Comparison of ENCODE assay signal across 24 mouse cellular contexts in the genomic region with DNA sequence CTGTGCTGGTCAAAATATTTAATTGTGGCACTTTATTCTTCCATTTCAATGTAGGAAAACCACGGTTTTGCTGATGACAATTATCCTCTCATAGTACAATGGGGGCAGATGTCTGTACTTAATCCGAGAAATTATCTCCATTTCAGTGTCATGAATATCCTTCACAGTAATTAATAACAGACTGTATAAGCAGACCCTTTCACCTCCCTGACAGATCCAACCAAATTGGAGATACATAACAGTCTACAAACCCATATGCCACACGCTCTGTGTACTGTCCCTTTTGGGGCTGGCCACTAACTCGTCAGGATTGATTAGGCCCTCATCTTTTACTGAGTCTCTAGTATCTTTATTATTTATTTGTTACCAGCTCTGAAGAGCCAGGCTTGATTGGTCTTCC.
"Had no signal": no experiment of that assay in that cellular context is flagged by ENCODE, and none has a peak within 500 bp of the region (broad histone marks: within the 10 kb centered on the region; RNA-seq: fewer than 3 reads in every experiment).

No protein-coding gene starts in this region.

- H3K4me1 ChIP-seq: limb, embryonic 10.5 days; limb, embryonic 13.5 days; liver, embryonic 12.5 days; liver, embryonic 15.5 days; lung, embryonic 15.5 days; megakaryocyte, embryonic 14.5 days; midbrain, embryonic 10.5 days; midbrain, embryonic 13.5 days; neural tube, embryonic 13.5 days; stomach, embryonic 15.5 days had no signal

- H3K36me3 ChIP-seq: limb, embryonic 10.5 days; limb, embryonic 13.5 days; liver, embryonic 12.5 days; liver, embryonic 15.5 days; lung, embryonic 15.5 days; midbrain, embryonic 10.5 days; midbrain, embryonic 13.5 days; neural tube, embryonic 13.5 days; stomach, embryonic 15.5 days had no signal

- H3K27ac ChIP-seq: limb, embryonic 10.5 days; limb, embryonic 13.5 days; liver, embryonic 12.5 days; liver, embryonic 15.5 days; lung, embryonic 15.5 days; midbrain, embryonic 10.5 days; midbrain, embryonic 13.5 days; neural tube, embryonic 13.5 days; stomach, embryonic 15.5 days had no signal

- H3K9ac ChIP-seq: limb, embryonic 13.5 days; liver, embryonic 12.5 days; liver, embryonic 15.5 days; lung, embryonic 15.5 days; midbrain, embryonic 13.5 days; neural tube, embryonic 13.5 days; stomach, embryonic 15.5 days had no signal

- ATAC-seq: liver, embryonic 12.5 days; midbrain, embryonic 13.5 days; midbrain, embryonic 16.5 days had no signal

- DNase-seq: kidney, adult 9 months; kidney, postnatal 14 days; kidney, postnatal 4 days; liver; lung, adult 18-20 months; lung, postnatal 10 days; lung, postnatal 36 days; right cerebral cortex, adult 18-20 months; right cerebral cortex, postnatal 14 days; right cerebral cortex, postnatal 4 days; spleen, adult 18-20 months; thymus, postnatal 25 days had no signal

- H3K4me3 ChIP-seq: limb, embryonic 10.5 days; limb, embryonic 13.5 days; liver, embryonic 12.5 days; liver, embryonic 15.5 days; lung, embryonic 15.5 days; megakaryocyte, embryonic 14.5 days; midbrain, embryonic 10.5 days; midbrain, embryonic 13.5 days; myocyte; neural tube, embryonic 13.5 days; stomach, embryonic 15.5 days had no signal

- H3K4me2 ChIP-seq: limb, embryonic 13.5 days; liver, embryonic 12.5 days; liver, embryonic 15.5 days; lung, embryonic 15.5 days; midbrain, embryonic 13.5 days; neural tube, embryonic 13.5 days; stomach, embryonic 15.5 days had no signal

- H3K27me3 ChIP-seq: limb, embryonic 13.5 days; liver, embryonic 12.5 days; liver, embryonic 15.5 days; lung, embryonic 15.5 days; megakaryocyte, embryonic 14.5 days; midbrain, embryonic 13.5 days; neural tube, embryonic 13.5 days; stomach, embryonic 15.5 days had no signal

- H3K9me3 ChIP-seq: limb, embryonic 10.5 days; limb, embryonic 13.5 days; lung, embryonic 15.5 days; midbrain, embryonic 10.5 days; midbrain, embryonic 13.5 days; neural tube, embryonic 13.5 days; stomach, embryonic 15.5 days had no signal
